Mouse (Mus musculus): ENCODE results near the gene Dync1i2.

DNA sequence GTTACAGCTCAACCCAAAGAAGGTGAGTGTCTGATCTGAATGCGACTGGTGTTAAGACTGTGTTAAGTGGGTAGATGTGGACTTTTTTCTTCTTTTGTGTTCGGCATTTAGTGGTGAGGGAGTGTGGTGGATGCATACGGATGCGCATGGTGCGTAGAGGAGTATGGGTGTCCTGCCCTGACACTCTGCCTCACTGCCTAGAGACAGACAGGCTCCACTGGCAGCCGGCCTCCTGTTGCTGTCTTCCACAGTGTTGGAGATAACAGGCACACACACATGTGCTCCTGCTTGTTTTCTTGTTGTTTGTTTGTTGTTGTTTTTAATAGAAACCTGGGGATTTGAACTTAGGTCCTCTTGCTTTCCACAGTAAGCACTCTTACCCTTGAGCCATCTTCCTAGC, 24.5 kb downstream of the Dync1i2 start:
- TF ChIP-seq CTCF (IDR thresholded peaks at IDR 0.05; ENCODE audit: low read depth, low read length) (no peak), GATA1 (IDR thresholded peaks at IDR 0.05; ENCODE audit: borderline replicate concordance, low read length) (no peak), GATA2 (IDR thresholded peaks at IDR 0.05; ENCODE audit: borderline replicate concordance, low read depth, low read length) (no peak), POLR2AphosphoS5 (IDR thresholded peaks at IDR 0.05; ENCODE audit: insufficient replicate concordance, low read depth, low read length) (no peak), TAL1 (conservative IDR thresholded peaks at IDR 0.05; ENCODE audit: low read depth, low read length) (no peak)
